Mouse (Mus musculus) G1E (cell line): ENCODE results near the gene Prpf3. TPM values are rescaled to one million over a fixed set of nuclear protein-coding genes. Genes with fewer than 3 reads are reported as not detected.

Source experiments
- ATAC-seq: 2 replicates; pipeline ENCODE4 v1.8.0; 2016; ENCODE audit warnings: mild to moderate bottlenecking; ENCODE audit not compliant: insufficient number of reproducible peaks, poor library complexity, low FRiP score, severe bottlenecking; ENCODE audit errors: extremely low read depth
- DNase-seq: peaks from one replicate; pipeline ENCODE4 v3.0.0; 2012; ENCODE audit warnings: low spot score
- H3K27me3 ChIP-seq: 2 replicates; pipeline ENCODE4 v1.6.1; 2012; ENCODE audit warnings: mild to moderate bottlenecking, low read length, inconsistent platforms; ENCODE audit not compliant: insufficient read depth
- H3K36me3 ChIP-seq: replicated peaks from 2 replicates; pipeline ENCODE3; 2012; ENCODE audit warnings: mild to moderate bottlenecking, inconsistent platforms
- H3K4me1 ChIP-seq: 2 replicates; pipeline ENCODE4 v1.6.1; 2012; ENCODE audit warnings: low read depth, low read length, inconsistent platforms, mixed read lengths; ENCODE audit not compliant: insufficient read depth
- H3K4me3 ChIP-seq: 2 replicates; pipeline ENCODE4 v1.5.1; 2012; ENCODE audit warnings: low read depth, mild to moderate bottlenecking, inconsistent platforms, low read length, moderate library complexity, mixed read lengths
- H3K9me3 ChIP-seq: replicated peaks from 2 replicates; pipeline ENCODE4 v1.6.1; 2012; ENCODE audit warnings: inconsistent platforms
- CTCF ChIP-seq: IDR thresholded peaks from 2 replicates; pipeline ENCODE4 v1.5.1; 2012; ENCODE audit warnings: low read depth, low read length, inconsistent platforms, mixed read lengths
- GATA1 ChIP-seq: IDR thresholded peaks from 2 replicates; pipeline ENCODE4 v1.6.1; 2012; ENCODE audit warnings: borderline replicate concordance, low read length, inconsistent platforms, mixed read lengths
- GATA2 ChIP-seq: IDR thresholded peaks from 2 replicates; pipeline ENCODE4 v1.6.1; 2012; ENCODE audit warnings: low read depth, low read length, inconsistent platforms, borderline replicate concordance
- POLR2AphosphoS5 ChIP-seq: IDR thresholded peaks from 2 replicates; pipeline ENCODE4 v1.6.1; 2012; ENCODE audit warnings: low read depth, low read length, inconsistent platforms; ENCODE audit not compliant: insufficient replicate concordance
- TAL1 ChIP-seq: conservative IDR thresholded peaks from 2 replicates; pipeline ENCODE4 v1.6.1; 2012; ENCODE audit warnings: low read depth, low read length, inconsistent platforms, mixed read lengths
- polyA plus RNA-seq: library from polyadenylated mRNA; stranded (reverse); fragments of >175 nt; gene quantifications from 2 replicates; pipeline ENCODE4 v1.2.3, GENCODE M21; 2012
- total RNA-seq, 2 experiments: library from RNA; stranded (forward) in 1 of 2; stranded (reverse) in 1 of 2; fragments of 200-1000 nt in 1 of 2; fragments of >200 nt in 1 of 2; fragmentation: Nextera tagmentation in 1 of 2; gene quantifications; 2 replicates each; pipeline ENCODE4 v1.2.3; 2014 to 2017

Gene Prpf3
- total and polyA plus RNA-seq, 3 experiments: 17.5 to 77.2 (median 68.3) TPM

- ATAC-seq: no peak
- H3K4me3 ChIP-seq: peak within 1 kb of the TSS; percentile 11; the same call in 1 of the 2 replicates
- H3K4me1 ChIP-seq: peaks cover 37% of the 10 kb centered on the region
Measured at GRCm38 (mm10) chr3:95891211-95892065, 35.8 kb upstream of the Prpf3 start, which contains the start of gene BC028528. Gene BC028528 (minus strand): TSS chr3:95892005.

GRCm38 (mm10) chr3:95889664-95890063, 34.0 kb upstream of the Prpf3 start:
- Histone ChIP-seq H3K36me3 (peaks cover 38% of the 10 kb centered on the region), H3K27me3 (no peaks in the 10 kb centered on the region), H3K4me3 (no peak overlapping the region), H3K4me1 (peaks cover 26% of the 10 kb centered on the region), H3K9me3 (no peaks in the 10 kb centered on the region)
- TF ChIP-seq TAL1: no peak
- TF ChIP-seq POLR2AphosphoS5: no peak
- TF ChIP-seq CTCF: no peak
- TF ChIP-seq GATA1: no peak
- no peak for TF ChIP-seq GATA2
- ATAC-seq (no peak), DNase-seq (no peak)

More at GRCm38 (mm10) chr3:95891211-95892065, 35.8 kb upstream of the Prpf3 start, which contains the start of gene BC028528:
- TF ChIP-seq TAL1 (no peak), CTCF (no peak), GATA1 (no peak), GATA2 (no peak), POLR2AphosphoS5 (no peak)
- Histone ChIP-seq H3K36me3 (peaks cover 36% of the 10 kb centered on the region), H3K9me3 (no peaks in the 10 kb centered on the region), H3K27me3 (no peaks in the 10 kb centered on the region)
- peak; percentile 42 for DNase-seq

GRCm38 (mm10) chr3:95887596-95887995, 31.9 kb upstream of the Prpf3 start:
- ATAC-seq: no peak
- H3K27me3 ChIP-seq: no peaks in the 10 kb centered on the region; the same call in 1 of the 2 replicates
- no peak overlapping the region for H3K4me3 ChIP-seq
- peaks cover under 1% of the 10 kb centered on the region for H3K9me3 ChIP-seq
- H3K36me3 ChIP-seq: peaks cover 48% of the 10 kb centered on the region
- no peak for DNase-seq
- TF ChIP-seq GATA2: no peak
- H3K4me1 ChIP-seq: peaks cover 19% of the 10 kb centered on the region

- peaks cover 10% of the 10 kb centered on the region for H3K4me1 ChIP-seq
- DNase-seq: no peak
Measured at GRCm38 (mm10) chr3:95884400-95884799, 28.7 kb upstream of the Prpf3 start.

GRCm38 (mm10) chr3:95882816-95883425, 27.2 kb upstream of the Prpf3 start:
- peak overlapping the region; percentile 30; the same call in 1 of the 2 replicates for H3K4me3 ChIP-seq
- H3K4me1 ChIP-seq: peaks cover 13% of the 10 kb centered on the region
- TF ChIP-seq GATA1: no peak
- no peak for TF ChIP-seq TAL1
- TF ChIP-seq CTCF: no peak
- TF ChIP-seq POLR2AphosphoS5: no peak
- no peak for TF ChIP-seq GATA2
- H3K9me3 ChIP-seq: peaks cover 8% of the 10 kb centered on the region
- ATAC-seq (no peak), DNase-seq (no peak)
- peaks cover 65% of the 10 kb centered on the region for H3K36me3 ChIP-seq
- no peaks in the 10 kb centered on the region; the same call in 1 of the 2 replicates for H3K27me3 ChIP-seq

More at GRCm38 (mm10) chr3:95884400-95884799, 28.7 kb upstream of the Prpf3 start:
- no peak for ATAC-seq
- no peaks in the 10 kb centered on the region; the same call in 1 of the 2 replicates for H3K27me3 ChIP-seq
- no peak for TF ChIP-seq GATA2
- TF ChIP-seq GATA1: no peak
- no peak for TF ChIP-seq CTCF
- TF ChIP-seq POLR2AphosphoS5: no peak
- no peak for TF ChIP-seq TAL1
- no peak overlapping the region for H3K4me3 ChIP-seq
- H3K36me3 ChIP-seq: peaks cover 65% of the 10 kb centered on the region
- H3K9me3 ChIP-seq: peaks cover 8% of the 10 kb centered on the region

GRCm38 (mm10) chr3:95881979-95882815, 26.5 kb upstream of the Prpf3 start, which contains the start of gene Ciart:
Gene Ciart (minus strand): TSS chr3:95882251.
- DNase-seq (no peak), ATAC-seq (no peak)
- peak within 1 kb of the TSS; percentile 30; the same call in 1 of the 2 replicates for H3K4me3 ChIP-seq
- TF ChIP-seq GATA2 (no peak), GATA1 (no peak), TAL1 (no peak), CTCF (no peak)
- H3K36me3 ChIP-seq: peaks cover 64% of the 10 kb centered on the region
- peaks cover 8% of the 10 kb centered on the region for H3K9me3 ChIP-seq
- no peaks in the 10 kb centered on the region; the same call in 1 of the 2 replicates for H3K27me3 ChIP-seq
- H3K4me1 ChIP-seq: peaks cover 13% of the 10 kb centered on the region
